Mouse (Mus musculus) MEL (cell line): ENCODE measurements around the gene Ppp1r32.
A peak's percentile ranks its signal among the peaks of the same experiment; 100 is the strongest.

ENCODE experiments used
- CTCF ChIP-seq, 3 experiments: IDR thresholded peaks in 2 of 3; conservative IDR thresholded peaks in 1 of 3; 2 replicates each; pipeline ENCODE4 v1.5.1; 2011 to 2012; ENCODE audit warnings: low read length in 3 of 3, low read depth in 2 of 3, mild to moderate bottlenecking in 2 of 3, improper control_type of control experiment in 1 of 3, inconsistent platforms in 1 of 3, mixed read lengths in 1 of 3, moderate library complexity in 1 of 3; ENCODE audit not compliant: control insufficient read depth in 1 of 3, insufficient read depth in 1 of 3, poor library complexity in 1 of 3, severe bottlenecking in 1 of 3
- ELF1 ChIP-seq: IDR thresholded peaks from 2 replicates; pipeline ENCODE4 v1.6.1; 2014; ENCODE audit warnings: low read depth, mild to moderate bottlenecking, inconsistent platforms, low read length, improper control_type of control experiment, moderate library complexity
- MAZ ChIP-seq: IDR thresholded peaks from 2 replicates; pipeline ENCODE4 v1.6.1; 2012; ENCODE audit warnings: low read depth, mild to moderate bottlenecking, inconsistent platforms, low read length, improper control_type of control experiment
- POLR2A ChIP-seq, 2 experiments: IDR thresholded peaks; 2 replicates each; pipeline ENCODE4 v1.6.1; 2011 to 2012; ENCODE audit warnings: low read length in 2 of 2, mild to moderate bottlenecking in 2 of 2, control low read depth in 1 of 2, improper control_type of control experiment in 1 of 2, low read depth in 1 of 2, moderate library complexity in 1 of 2; ENCODE audit not compliant: control insufficient read depth in 1 of 2, insufficient read depth in 1 of 2, poor library complexity in 1 of 2
- SIN3A ChIP-seq: IDR thresholded peaks from 2 replicates; pipeline ENCODE4 v1.6.1; 2012; ENCODE audit warnings: low read length, improper control_type of control experiment, inconsistent platforms
- UBTF ChIP-seq: IDR thresholded peaks from 2 replicates; pipeline ENCODE4 v1.6.1; 2012; ENCODE audit warnings: low read depth, mild to moderate bottlenecking, inconsistent platforms, low read length, improper control_type of control experiment, moderate library complexity, borderline replicate concordance; ENCODE audit not compliant: insufficient read depth
- ZC3H11A ChIP-seq: IDR thresholded peaks from 2 replicates; pipeline ENCODE4 v1.6.1; 2012; ENCODE audit warnings: low read depth, mild to moderate bottlenecking, inconsistent platforms, low read length, improper control_type of control experiment
- ZMIZ1 ChIP-seq: IDR thresholded peaks from 2 replicates; pipeline ENCODE4 v1.6.1; 2012; ENCODE audit warnings: low read depth, mild to moderate bottlenecking, inconsistent platforms, low read length, improper control_type of control experiment, moderate library complexity
- ZNF384 ChIP-seq: IDR thresholded peaks from 2 replicates; pipeline ENCODE4 v1.6.1; 2012; ENCODE audit warnings: low read depth, mild to moderate bottlenecking, inconsistent platforms, low read length, improper control_type of control experiment

DNA sequence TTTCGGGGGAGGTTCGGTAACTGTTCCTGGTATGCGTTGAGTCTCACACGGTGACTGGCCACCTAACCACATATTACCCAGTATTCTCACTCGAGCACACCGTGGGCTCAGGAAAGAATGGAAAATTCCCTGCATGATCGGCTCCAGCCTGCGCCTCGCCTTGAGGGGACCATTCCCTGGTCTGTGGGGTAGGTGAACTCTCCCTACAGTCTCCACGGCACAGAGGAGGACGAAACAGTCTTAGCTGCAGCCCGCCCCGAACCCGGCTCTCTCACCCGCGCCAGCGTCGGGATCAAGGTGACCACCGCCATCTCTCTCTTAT is 42.0 kb upstream of the Ppp1r32 start:
- TF ChIP-seq UBTF (no peak), MAZ (no peak), POLR2A (IDR thresholded peaks at IDR 0.05; ENCODE audit: control insufficient read depth in 1 of 2, insufficient read depth in 1 of 2, low read depth in 1 of 2, low read length in 2 of 2, poor library complexity in 1 of 2) (peak in 1 of 2 experiments; percentile 87; a peak in 2 of 4 replicates), CTCF (IDR thresholded peaks at IDR 0.05 in 2 of 3, conservative IDR thresholded peaks at IDR 0.05 in 1 of 3; ENCODE audit: control insufficient read depth in 1 of 3, insufficient read depth in 1 of 3, low read depth in 2 of 3, low read length in 3 of 3, poor library complexity in 1 of 3, severe bottlenecking in 1 of 3) (no peak), ZMIZ1 (no peak), ZC3H11A (0 out of 2 replicates have a peak, but pooled peaks have one; percentile 18), SIN3A (peak; percentile 91; the same call in 1 of the 2 replicates), ELF1 (no peak), ZNF384 (no peak)
